Mouse (Mus musculus): Measurements from ENCODE around the gene Tbata.

DNA sequence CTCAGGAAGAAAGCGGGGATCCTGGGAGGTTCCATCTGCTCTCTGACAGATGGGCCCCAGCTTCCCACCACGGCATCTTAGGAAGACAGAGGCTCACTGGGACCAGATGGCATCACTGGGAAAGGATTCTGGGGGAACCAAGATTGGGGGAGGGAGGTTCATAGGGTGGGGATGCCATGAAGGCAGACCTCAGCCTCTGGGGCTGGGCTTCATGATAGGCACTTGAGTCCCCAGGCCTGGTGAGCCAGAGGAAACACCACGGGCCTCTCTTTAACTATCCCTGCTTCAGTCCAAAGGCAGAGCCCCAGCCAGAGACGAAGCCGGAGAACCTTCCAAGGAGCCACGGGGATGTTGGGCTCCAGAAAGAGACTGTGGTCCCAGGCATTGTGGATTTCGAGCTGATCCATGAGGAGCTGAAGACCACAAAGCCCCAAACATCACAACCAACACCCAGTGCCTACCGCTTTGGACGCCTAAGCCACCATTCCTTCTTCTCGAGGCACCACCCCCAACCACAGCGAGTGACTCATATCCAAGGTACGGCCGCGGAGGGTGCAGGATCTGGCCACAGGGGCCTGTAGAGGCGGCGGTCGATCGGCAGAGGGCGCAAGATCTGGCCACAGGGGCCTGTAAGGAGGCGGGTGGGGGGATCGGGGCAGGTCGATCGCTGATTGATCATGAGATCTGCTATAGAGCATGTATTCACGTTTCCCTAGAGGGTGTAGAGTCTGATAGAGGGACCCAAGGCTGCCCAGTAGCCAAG is 3.9 kb downstream of the Tbata start:
- peak; percentile 58 for TF ChIP-seq CTCF (IDR thresholded peaks at IDR 0.05; ENCODE audit: low read depth)
- TF ChIP-seq EP300 (IDR thresholded peaks at IDR 0.05; ENCODE audit: low read depth), result no peak

Measured in liver, postnatal 0 days (tissue).